Mouse (Mus musculus): Measurements from ENCODE around the gene Naga.

Gene Naga

DNA sequence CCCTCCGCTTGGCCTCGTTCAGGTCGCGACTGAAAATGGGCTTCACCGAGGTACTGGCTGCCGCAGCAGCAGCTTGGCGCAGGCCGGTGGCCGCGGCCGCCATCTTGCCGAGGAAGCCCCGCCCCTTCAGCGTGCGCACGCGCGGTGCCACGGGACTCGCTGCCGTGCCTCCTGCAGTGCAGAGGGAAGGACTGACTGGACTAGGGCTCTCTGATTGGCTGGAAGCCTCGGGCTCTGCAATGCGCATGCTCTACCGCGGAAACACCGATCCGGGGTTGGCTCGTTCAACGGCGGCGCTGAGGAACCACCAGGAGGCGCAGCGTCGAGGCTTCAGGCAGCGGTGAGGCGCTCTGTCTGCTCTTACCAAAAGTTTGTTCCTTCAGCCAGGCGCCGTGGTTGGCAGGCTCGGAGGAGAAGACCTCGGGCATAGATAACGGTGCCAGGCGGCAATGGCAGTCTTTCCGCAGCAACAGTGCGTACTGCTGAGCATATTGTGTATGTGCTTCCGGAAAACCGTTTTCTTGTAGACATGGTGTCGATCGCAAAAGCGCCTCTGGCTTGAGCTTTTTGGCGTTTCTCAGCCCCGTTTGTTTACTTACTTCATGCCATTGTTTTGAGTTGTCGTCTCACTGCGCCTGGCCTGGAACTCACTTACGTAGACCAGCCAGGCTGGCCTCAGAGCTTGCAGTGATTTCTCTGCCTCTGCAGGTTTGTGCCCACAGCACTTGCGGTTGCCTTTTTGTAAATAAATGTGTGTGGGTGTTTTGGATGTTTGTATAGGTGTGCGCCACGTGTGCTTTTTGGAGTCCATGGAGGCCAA lies 15.6 kb upstream of the Naga start, which contains the start of gene Ndufa6:
Ndufa6 (minus strand) TSS at position 197 of the 820 bp plus-strand sequence.
- DNase-seq = peak; percentile 97

- DNase-seq = no peak
Observed at GRCm38 (mm10) chr15:82353745-82354113, 15.0 kb upstream of the Naga start.

DNA sequence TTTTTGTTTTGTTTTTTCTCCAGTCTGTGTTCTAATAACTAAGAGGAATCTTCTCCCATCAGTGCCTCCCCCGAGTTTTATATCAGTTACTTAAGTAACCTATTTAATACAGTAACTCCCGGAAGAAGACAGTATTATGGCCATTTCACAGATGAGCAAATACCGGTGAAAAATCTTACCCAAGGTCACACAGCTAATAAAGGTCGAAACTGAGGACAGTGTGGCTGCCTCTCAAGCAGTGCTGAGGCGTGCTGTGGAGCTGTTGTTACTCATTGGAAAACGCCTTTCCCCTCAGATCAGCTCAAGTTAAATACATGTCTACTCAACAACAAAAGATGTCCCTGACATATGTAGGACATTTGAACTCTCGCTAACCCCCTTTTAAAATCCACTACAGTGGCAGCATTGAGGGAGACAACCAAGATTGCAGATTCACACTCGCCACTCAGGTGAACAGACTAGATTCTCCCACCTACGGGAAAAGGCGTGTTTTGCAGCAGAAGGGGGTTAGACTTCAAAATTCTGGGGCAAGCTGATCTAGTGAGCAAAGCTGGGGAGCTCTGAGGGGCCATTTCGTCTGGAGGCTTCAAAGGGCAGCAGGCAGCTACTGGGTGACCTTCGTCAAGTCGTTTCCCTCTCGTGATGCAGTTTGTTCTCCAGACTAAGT lies 14.5 kb upstream of the Naga start:
- DNase-seq = no peak

DNA sequence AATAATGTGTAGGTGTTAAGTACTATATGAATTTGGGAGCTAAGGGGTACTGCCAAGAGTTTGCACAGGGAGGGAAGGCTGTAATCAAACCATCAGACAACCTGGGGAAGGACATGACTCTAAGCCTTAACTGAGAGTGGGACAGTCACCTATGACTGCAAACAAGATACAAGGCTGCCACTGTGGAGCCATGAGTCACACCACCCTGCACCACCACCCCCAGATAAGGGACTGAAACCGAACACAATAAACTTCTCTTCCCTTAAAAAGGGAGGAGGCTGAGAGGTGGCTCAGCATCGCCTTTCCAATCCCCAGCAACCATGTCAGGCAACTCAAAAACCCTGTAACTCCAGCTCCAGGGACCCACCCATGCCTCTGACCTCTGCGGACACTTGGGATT lies 12.8 kb upstream of the Naga start:
- no peak for DNase-seq

DNA sequence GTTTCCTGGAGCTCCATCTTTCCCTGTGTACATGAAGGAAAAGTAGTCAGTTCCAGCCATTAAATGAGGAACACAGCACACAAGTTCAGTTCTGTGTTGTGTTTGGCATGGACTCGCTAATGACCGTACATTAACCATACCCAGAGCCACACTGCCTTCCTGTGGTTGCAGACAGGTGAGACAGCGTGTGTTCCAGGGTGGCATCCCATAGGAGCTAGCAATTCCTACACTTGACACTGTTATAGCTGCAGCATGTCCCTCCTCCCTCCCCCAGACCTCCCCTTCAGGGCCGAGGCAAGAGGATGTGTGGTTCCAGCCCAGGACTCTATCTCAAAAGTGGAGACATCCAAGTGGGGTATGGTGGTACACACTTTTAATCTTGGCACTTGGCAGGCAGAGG lies 11.6 kb upstream of the Naga start:
- DNase-seq = no peak

DNA sequence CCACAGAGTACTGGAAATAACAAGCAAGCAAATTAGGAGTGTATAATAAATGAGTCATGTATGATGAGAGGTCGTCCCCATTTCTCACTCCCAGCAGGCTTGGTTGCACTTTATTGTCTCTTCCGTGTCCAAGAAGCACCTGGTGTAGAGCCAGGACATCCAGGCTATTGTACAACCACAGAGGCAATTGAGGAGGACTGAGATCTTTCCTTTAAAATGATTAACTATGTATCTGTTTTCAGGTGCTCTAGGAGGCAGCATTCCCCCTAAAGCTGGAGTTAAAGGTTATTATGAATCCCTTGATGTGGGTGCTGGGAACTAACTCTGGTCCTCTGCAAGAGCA lies 10.2 kb upstream of the Naga start:
- no peak for DNase-seq

DNA sequence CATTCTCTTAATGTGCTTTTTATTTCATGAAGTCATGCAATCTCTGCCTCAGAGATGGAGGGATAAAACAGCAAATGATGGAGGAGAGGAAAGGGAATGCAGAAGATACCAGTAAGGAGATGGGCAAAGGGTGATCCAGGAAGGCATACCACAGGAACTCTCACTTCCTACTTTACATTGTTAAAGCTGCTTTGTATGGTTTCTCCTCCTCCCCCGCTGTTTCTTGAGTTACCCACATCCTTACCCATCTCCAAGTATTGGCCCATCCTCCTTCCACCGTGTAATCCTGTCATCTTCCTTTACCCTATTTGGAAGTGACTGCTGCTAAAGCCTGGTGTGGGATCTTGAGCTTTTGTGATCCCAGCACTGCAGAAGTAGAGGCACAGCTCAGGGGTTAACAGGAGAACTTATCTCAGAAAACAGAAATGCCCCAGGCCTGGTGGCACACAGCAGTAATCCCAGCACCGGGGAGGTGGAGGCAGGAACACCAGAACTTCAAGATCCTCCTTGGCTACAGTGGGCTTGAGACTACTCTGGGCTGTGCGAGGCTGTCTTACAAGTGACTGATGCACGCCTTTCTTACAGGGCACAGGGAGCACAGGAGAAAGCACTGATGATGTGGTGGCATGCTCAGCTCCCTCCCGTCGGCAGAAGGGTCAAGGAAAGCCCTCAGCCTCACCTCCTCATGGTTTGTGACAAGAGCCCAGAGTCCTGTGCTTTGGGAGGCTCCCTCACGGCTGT lies 9.7 kb upstream of the Naga start:
- DNase-seq = no peak

GRCm38 (mm10) chr15:82347852-82348251 lies 9.1 kb upstream of the Naga start:
- no peak for DNase-seq

DNA sequence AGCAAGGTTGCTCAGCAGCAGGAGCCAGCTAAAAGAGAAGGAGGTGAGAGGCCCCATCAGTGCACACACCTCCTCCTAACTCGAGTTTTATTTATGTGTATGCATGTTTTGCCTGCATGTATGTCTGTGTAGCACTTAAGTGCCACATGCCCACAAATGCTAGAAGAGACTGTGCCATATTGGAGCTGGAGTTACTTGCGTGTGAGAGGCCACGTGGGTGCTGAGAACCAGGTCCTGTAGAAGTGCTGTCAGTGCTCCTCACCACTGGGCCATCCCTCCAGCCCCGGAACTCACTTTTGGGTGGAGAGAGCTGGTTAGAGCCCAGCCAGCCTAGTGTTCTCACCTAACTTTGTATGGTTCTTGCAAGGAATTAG lies 8.6 kb upstream of the Naga start:
- DNase-seq = no peak

DNA sequence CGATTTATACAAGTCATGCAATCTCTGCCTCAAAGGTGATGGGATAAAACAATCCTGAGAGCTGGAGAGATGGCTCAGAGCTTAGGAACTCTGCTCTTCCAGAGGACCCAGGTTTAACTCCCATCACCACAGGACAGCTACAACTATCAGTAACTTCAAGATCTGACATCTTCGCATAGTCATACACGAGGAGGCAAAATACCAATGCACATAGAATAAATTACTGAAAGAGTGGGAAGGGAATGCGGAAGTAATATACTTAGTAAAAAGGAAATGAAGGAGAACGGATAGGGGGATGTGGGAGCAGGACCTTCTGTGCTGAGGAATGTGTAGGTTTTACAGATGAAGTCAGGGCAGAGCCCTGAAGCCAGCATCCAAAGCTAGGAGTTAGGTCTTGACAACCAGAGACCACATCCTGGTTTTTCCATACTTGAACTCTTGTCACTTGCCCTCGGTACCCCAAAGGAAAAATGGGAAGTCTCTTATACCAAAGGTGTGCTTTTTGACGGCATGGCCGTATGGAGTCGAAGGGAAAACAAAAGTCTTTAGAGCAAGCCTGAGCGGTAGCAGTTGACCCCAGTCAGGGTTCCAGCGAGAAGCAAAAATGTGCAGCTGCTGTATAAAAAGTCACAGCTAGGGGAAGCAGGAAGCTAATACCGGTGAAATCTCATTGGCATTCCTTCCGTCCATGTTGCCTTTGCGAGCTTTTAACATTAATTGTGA lies 8.0 kb upstream of the Naga start:
- DNase-seq = no peak

DNA sequence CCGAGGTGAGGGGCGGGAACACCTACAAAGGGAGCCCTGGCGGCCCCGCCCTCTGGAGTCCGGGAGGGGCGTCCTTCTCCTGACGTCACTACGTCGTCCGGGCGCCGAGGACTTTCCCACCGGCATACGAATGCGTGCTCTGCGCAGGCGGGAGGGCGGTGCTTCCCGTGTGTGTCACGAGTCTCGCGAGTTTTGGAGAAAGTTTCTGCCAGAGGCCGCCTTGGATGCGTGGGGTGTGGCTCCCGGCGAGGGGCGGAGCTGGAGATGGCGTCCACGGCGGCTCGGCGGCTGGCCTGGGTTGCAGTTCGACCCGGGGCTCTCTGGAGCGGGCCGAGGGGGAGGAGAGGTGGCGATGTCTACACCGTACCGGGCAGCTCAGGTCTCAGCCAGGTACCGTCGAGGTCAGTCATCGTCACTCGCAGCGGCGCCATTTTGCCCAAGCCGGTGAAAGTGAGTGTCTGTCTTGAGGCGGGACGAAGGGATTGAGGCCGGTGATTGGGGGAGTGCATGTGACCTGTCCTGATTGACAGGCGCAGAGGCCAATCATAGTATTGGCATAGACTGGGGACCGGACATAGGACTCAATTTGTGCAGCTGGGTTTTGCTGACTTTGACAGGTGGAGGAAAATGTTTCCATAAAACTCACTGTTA lies 7.2 kb upstream of the Naga start:
- peak; percentile 97 for DNase-seq

DNA sequence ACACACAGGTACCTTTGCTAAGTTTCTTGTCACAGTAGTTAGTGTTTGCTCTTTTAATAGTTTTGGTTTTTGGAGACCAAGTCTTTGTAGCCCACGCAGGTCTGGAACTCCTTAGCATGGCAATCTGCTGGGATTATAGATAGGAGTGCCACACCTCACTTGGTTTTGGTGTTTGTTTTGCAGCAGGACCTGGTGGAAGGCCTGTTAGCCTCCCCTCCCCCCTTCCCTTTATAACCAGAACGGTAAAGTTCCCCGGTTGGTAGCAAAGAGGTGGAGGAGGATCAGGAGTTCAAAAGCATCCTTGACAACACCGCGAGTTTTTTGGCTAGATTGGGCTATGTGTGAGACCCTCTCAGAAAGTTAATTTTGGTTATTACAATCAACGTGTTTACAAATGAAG lies 6.2 kb upstream of the Naga start:
- DNase-seq = no peak

DNA sequence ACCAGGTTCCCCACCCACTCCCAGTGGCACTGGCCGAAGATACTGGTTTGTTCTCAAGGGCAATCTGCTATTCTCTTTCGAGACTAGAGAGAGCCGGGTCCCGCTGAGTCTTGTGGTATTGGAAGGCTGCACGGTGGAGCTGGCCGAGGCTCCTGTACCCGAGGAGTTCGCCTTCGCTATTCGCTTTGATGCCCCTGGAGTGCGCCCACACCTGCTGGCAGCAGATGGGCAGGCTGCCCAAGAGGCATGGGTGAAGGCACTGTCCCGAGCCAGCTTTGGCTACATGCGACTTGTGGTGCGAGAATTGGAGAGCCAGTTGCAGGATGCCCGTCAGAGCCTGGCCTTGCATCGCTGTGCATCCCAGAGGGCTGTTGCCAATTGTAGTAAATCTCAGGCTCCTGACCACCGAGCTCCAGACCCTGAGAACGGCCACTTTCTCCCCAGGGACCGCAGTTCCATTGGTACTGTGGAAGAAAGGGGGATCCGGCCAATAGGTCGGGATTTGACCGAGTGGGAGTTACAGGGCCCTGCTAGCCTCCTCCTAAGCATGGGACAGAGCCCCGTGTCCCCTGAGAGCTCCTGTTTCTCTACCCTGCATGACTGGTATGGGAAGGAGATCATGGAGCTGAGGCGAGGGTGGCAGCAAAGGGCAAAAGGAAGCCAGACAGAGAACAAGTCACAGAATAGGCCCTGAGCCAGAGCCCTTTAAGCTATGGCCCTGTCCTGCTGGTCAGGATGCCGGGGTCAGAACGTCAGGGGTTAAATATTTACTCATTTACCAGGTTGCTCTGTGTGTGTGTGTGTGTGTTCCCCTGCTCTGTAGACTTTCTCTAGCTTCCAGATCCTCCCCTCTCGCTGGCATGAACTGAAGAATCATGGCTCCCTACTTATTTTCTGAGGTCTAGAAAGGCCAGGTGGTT lies 4.9 kb upstream of the Naga start:
- no peak for DNase-seq

DNA sequence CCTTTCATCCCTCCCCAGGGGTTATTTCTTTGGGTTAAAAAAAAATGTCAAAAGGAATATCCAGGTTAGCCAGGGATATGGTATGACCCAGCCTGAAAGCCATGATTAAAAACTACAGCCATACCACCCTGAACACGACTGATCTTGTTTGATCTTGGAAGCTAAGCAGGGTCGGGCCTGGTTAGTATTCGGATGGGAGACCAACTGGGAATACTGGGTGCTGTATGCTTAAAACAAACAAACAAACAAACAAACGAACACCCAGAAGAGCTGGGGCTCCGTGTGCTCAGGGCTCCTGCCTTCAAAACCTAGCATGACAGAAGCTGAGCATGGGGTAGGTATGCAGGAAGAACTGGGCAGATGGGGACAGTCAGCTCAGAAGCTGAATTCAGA lies 3.8 kb upstream of the Naga start:
- no peak for DNase-seq

GRCm38 (mm10) chr15:82341675-82342542 lies 3.2 kb upstream of the Naga start:
- no peak for DNase-seq

DNA sequence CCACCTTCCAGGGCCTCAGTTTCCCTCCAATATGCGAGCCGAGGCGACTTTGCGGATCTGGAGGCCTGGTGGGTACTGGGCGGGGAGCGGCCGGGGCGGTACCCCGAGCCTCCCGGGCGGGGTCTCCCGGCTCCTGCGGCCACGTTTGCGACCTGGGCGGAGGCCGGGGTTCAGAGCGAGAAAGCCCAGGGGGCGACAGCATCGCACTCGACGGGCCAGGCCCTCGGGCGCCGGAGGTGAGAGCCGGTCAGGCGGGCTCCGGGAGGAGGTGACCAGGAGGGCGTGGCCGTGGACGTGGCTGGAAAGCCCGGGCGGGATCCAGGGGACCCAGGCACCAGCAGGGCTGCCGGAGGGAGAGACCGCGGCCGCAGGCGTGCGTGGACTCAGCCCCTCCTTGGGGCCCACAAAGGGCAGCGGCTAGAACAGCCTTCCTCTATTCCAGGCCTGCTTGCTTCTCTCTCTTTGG lies 2.3 kb upstream of the Naga start:
- no peak for DNase-seq

GRCm38 (mm10) chr15:82340414-82341035 lies 1.8 kb upstream of the Naga start:
- DNase-seq = no peak

DNA sequence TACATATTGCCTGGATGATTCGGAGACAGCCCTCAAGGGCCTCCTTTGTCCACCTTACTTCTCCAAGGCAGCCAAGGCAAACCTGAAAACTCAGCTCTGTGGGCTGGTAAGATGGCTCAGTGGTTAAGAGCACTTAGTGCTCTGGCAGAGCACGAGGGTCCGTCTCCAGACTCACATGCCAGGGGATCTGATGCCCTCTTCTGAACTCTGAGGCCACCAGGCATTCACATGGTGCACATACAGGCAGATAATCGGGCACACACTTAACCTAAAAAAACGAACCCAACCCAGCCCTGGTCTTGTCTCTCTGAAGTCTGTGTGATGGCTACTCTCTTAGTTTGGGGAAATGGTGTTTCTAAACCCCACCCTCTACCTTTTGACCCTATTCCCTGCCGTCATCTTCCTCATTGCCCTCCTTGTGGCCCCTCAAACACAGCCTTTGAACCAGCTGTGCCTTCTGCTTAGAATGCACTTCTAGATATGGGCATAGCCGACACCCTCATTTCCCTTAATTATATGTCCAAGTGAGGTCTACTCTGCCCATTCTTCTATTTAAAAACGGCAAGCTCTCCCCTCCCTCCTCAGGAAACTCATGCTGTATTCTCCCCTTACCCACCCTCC lies 1.0 kb upstream of the Naga start:
- no peak for DNase-seq

DNA sequence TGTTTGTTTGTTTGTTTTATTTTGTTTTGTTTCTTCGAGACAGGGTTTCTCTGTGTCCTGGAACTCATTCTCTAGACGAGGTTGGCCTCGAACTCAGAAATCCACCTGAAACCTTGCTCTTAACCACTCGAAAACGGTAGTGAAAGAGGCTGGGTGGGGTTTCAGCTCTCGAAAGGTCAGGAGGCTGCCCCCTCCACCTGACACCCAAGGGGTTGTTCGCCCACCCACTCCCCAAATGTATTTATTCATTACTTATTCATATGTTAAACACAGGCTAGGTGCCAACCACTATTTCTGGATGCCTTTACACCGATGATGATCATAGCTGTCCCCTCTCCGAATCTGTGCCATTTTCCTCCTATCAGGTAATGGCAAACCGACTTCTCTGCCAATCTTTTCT lies 425 bp upstream of the Naga start:
- no peak for DNase-seq

DNA sequence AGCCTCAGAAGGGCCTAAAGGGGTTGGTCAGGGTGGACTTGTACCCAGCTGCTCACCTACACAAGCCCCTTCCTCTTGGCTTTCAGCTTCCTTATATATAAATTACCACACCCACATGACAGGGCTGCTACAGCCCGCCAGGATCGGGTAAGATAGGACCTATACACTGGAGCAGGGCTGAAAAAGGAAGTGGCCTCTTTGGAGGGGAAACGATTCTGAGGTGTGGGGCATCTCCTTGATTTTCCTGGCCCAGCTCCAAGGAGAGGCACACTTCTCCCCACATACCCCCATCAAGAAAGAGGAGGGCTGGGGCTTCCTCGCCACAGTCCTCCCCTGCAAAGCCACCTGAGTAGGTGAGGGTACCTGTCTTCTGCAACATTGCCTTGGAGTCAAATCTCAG lies 850 bp downstream of the Naga start:
- no peak for DNase-seq
